Mouse (Mus musculus): Measurements from ENCODE around the gene Pick1.

Gene Pick1

DNA sequence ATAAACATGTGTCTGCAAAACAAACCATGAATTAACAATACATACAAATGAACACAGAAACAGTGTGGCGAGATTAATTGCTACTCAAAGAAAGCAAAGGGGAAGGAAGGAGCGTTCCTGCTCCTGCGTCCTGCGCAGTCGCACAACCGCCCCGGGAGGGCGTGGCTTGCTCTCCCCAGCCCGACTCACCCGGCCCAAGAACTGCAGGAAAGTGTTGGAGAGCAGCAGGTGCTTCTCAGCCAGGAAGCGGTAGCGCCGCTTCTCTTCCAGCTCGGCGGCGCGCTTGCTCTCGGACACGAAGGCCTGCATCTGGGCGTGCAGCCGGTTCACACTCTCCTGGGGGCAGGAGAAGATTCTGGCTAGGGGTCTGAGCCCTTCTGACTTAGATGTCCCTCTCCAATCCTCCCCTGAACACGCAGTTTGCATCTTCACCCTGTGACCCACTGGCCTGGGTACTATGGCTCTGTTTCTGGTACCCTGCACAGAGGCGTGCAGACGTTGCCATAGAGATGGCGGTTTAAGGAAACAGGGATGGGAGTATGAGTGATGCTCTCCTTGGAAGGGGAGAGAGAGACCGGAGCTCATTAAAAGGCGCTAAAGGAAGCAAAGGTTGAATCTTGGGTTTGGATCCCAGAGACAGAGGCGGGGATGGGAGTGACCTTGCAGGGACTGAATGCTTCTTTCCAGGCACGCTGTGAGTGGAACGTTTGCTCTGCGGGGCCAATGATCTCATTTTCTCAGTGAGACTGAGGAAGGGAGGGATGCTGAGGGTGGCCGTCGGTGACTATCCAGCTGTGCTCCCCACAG is 41.5 kb downstream of the Pick1 start:
- peak; percentile 70 for DNase-seq (ENCODE audit: low read depth, low spot score)

DNA sequence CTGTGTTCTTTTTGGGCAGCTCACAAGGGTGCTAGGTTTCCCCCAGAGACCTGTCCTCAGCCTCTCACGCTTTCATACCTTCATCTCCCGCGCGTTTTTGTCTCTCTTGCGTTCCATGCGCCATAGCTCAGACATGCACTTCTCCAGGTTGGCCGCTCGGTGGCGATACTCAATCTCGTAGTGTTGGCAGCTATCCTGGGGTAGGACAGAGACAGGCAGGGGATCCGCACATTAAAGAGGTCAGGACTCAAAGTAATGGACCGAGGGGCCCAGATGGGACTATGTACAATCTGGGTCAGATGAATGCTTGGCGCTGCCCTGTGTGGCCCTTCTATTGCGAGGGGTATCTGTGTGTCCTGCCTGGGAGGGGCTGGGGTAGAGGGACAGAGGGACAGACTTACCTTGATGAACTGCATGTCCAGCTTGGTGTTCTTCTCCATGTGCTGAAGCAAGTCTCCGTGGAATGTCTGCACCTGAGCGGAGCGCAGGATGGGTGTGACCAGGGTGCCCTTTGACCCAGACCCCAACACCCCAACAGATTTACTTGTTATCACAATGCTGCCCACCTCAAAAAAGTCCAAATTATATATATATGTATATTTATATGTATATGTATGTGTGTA is 42.3 kb downstream of the Pick1 start:
- DNase-seq (ENCODE audit: low read depth, low spot score) = no peak

DNA sequence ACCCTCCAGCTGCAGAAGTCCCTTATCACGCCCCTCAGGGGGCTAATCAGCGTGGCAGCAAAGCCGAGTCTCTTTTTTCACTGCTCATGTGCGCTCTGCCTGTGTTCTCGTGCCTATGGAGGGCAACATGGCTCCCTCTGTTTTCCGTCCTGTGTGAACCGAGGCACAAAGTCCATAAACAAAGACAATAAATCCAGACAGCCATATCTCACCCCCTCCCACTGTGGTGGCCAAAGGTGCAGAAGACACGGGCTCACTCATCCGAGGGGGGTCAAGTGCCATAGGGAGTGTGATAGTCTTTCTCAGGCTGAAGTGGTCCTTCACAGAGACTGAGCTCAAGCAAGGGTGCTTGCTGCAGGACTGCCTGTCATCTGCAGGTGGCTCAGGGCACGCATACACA is 44.0 kb downstream of the Pick1 start:
- no peak for DNase-seq (ENCODE audit: low read depth, low spot score)

DNA sequence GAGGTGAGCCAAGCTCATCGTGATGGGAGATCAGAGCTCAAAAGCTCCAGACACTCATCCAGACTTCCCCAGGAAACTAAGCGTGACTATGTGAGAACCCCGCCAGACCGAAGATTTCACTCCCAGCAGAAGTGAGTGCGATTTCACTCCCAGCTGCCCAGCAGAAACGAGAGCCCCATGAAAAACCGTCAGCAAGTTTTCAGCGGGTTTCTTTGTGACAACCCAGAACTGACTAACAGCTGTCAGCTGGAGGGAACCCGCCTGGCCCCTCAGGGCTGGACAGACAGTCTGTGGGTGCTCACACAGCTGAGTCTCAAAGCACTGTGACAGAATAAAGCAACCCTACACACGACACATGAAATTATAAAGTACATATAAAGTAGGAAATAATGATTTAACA is 48.8 kb downstream of the Pick1 start:
- DNase-seq (ENCODE audit: low read depth, low spot score) = no peak

DNA sequence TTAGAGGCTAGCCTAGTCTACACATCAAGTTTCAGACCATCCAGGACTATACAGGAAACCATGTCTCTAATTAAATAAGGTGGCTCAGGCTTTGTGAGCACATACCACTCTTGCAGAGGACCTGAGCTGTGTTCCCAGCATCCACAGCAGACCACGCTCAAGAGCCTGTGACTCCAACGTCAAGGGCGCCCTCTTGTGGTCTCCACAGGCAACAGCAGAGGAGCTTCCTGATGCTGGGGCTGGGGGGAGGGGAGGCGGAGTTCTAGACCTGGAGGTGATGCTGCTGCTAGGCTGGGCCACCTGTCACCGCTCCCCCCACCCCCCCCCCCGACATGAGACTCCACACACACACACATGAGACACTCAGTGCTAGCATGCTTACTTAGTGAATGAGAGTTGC is 51.2 kb downstream of the Pick1 start:
- no peak for DNase-seq (ENCODE audit: low read depth, low spot score)

DNA sequence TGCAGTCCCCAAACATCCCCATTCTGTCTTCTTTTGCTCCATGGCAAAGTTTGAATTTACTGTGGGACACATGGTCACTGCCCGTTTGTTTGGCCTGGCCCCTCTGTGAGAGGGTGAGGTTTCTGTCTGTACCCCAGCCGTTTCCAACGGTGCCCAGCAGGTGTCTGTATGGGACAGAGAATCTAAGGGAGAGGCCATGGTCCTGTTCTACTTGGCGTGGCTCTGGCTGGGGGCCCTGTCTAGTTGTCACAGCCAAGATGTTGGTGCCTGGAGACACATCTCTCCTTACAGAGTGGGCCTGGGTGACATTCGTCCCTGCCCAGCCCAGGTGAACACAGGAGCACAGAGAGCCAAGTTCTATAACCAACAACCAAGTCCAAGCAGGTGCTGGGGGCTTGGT is 51.9 kb downstream of the Pick1 start:
- peak; percentile 29 for DNase-seq (ENCODE audit: low read depth, low spot score)

DNA sequence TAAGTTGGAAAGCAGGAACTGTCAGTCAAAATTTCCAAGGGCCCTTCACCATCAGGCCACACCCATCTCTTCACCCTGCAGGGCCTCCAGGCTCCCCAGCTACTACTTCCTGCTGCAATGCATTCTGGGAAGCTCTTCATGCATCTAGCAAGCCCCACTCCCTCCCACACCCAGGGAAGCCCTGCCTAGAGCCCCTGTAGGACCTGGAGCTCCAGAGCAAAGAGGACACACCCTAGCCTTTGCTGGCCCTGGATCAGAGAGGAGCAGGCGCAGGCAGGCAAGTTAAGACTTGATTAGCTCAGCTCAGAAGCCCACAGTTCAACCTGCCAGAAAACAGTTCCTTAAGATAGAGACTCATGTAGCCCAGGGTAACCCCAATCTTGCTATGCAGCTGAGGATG is 52.4 kb downstream of the Pick1 start:
- no peak for DNase-seq (ENCODE audit: low read depth, low spot score)

DNA sequence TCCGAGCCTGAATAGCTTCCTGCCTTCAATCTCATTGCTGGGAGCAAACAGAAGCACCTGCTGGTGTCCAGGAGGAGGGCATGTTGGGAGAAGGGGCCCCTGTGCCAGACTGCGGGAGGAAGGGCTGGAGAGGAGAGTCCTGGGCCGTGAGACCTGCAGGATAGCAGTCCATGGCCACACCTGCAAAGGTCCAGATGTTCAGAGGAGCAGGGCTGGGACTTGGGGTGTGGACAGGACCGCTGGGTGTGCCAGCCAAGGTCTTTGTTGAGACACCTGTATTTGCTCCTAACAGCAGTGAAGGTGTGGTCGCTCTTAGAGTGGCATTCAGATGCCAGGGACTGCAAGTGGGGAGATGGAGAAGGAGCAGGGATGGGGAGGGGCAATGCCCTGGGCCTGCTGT is 53.5 kb downstream of the Pick1 start:
- DNase-seq (ENCODE audit: low read depth, low spot score) = no peak

DNA sequence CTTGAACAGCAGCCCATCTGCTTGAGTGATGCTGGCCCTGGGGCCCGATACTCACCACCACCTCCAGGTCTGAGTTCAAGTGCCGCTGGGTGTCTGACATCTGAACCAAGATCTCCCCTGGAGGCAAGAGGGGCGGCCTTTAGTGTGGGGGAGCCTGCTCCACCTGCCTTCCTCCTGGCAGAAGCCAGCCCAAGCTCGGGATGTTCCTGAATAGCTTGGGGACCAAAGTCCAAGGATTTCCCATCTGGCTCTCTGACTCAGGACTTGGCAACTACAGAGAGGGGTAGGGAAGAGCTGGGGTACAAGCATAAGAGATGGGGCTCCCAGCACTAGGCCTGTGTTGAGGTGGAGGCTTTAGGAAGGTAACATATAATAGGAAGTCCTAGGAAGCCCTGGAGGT is 54.4 kb downstream of the Pick1 start:
- no peak for DNase-seq (ENCODE audit: low read depth, low spot score)

DNA sequence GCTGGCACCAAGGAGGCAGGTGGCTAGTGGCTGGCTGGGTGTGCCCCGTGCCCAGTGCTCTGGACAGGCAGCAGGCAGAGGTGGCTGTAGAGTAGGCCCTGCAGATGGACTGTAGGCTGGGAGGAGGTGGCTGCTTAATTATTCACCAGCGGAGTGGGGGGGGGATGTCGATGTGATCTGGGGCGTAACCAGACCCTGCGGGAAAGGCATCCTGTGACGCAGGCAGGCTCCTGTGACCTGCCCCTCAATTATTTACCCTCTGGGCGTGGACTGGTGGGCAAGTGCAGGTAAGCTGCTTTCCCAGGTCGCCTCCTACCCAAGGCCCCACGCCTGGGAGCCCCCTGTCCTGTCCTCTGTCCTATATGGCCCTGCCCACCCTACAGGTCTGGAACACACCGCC is 56.4 kb downstream of the Pick1 start, which contains the start of gene Baiap2l2:
Baiap2l2 (minus strand) TSS at position 139 of the 400 bp plus-strand sequence.
- no peak for DNase-seq (ENCODE audit: low read depth, low spot score)

DNA sequence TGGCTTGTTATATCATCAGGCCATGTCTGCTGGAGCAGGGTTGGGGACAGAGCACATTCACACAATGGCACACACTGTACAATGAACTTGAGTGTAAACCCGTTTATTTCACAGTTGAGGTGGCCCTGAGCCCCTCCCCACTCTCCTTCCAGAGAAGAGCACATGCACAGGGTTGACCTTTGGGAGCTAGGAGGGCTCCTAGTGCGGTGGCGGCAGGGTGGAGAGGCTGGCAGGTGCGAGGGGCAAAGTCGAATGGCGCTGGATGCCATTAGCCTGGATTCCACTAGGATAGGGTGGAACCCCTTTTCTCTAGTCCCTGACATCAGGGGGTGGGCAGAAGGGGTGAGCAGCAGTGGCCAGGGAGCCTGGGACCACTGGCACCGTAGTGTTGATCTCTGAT is 57.2 kb downstream of the Pick1 start:
- no peak for DNase-seq (ENCODE audit: low read depth, low spot score)

DNA sequence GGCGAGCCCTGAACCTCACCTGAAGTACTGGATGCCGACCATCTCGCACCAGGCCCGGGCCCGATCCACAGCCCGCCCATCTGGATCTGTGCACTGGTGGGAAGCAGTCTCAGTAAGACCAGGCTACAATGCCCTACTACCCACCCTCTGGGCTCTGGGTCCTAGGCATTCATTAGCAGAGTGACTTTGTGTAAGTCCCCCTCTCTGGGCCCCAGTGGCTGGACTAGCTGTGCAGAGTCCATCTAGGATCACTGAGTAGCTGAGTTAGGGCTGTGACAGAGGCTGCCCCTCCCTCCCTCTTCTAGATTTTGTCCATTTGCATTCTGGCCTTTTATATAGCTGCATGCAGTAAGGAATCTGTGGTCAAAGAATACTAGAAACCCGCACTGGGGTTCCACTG is 58.1 kb downstream of the Pick1 start:
- no peak for DNase-seq (ENCODE audit: low read depth, low spot score)

DNA sequence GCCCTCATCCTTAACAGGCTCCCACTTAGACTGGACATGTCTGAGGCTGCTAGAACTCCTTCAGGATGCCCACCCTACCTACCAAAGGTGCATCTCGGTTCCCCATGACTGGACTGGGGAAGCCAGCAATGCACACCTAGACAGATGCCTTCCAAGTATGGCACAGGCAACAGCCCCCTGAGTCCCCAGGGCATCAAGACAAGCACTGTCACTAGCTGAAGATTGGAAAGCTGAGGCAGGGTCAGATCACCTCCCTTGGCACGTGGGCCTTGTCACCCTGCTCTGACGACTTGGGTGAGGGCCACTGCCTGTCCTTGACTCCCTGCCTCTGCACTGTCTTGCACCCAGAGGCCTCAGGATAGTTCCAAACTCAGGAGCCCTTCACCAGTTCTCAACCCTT is 59.4 kb downstream of the Pick1 start:
- DNase-seq (ENCODE audit: low read depth, low spot score) = no peak

DNA sequence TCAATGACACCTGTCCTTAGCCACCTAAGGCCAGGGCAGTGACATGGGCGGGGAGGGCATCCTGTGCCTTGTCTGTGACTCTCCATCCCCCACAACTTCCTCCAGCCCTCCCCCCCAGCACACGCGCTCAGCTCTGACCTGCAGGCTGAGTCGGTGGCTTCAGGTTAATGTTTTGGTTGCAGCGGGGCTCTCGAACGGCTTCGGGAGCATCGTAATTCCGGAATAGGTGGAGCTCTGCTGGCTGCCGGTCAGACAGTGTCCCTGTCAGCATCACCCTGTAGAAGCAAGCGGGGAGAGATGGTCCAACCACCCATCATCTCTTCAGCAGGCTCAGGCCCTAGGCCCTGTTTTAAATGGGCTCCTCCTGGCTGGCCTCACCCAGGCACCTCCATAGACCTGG is 60.5 kb downstream of the Pick1 start:
- no peak for DNase-seq (ENCODE audit: low read depth, low spot score)

DNA sequence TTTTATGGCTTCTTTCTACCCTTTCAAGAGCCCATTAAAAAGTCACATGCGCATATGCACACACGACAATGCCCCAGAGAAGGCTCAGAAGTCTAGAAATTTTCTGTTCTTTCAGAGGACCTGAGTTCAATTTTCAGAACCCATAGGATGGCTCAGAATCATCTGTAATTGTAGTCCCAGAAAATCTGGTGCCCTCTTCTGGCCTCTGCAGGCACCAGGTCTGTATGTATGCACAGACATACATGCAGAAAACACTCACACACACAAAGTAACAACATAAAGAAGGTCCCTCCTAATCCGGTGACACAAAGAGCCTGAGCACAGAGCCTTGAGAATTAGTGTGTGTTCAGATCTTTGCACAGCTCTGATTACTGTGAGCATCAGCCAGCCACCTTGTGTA is 61.4 kb downstream of the Pick1 start:
- DNase-seq (ENCODE audit: low read depth, low spot score) = no peak

DNA sequence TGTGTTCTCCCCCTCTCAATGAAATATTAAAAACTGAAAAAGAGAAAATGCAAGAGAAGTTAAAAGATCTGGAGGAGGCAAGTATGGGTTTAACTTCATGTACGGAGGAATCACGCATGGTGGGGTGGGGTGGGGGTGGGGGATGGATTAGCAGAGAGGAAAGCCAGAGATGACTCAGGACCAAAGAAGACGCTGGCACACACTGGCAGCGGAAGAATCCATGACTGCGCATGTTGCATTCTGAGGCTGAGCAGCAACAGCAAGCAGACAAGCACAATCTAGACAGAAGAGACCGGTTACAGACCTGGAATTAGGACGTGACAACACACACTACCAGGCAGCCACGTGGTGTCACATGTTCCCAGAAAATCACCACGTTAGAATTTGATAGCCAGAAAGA is 63.8 kb downstream of the Pick1 start:
- no peak for DNase-seq (ENCODE audit: low read depth, low spot score)

DNA sequence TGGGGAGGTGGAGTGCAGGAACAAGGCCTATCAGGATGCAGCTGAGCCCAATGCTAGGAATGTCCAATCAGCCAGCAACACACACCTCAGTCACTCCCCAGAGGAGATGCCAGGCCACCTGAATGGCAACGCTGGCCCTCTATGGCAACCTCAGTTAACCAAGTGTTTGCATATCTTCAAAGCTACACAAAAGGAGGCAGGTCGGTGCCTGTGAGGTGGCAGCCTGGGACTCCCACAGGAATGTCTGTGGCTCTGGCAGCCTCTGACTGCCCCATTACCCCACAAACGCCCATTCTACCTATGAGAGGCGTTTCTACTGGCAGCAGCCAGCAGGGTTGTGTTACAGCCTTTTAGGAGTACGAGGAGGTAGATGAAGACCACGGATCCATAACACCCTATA is 69.6 kb downstream of the Pick1 start:
- DNase-seq (ENCODE audit: low read depth, low spot score) = no peak

All from skeletal muscle tissue, adult 2 months (tissue).